Mouse (Mus musculus): Measurements from ENCODE around the gene Gm9195. TPM values are rescaled to one million over a fixed set of nuclear protein-coding genes. Genes with fewer than 3 reads are reported as not detected.

The Gm9195 gene
- not detected in 2 replicates for polyA plus RNA-seq (2012; rRNA removed; ENCODE audit: low replicate concordance)

GRCm38 (mm10) chr14:72491738-72492137 lies at the start of gene Gm9195:
TSS of gene Gm9195 (minus strand) at chr14:72491838.

Other genes starting within 250 kb of the Gm9195 start
- 31.9 and 42.2 TPM in 2 replicates for gene Fndc3a, start 218.2 kb upstream of the Gm9195 start, polyA plus RNA-seq (2012; rRNA removed; ENCODE audit: low replicate concordance)

Data from mammary gland, adult 2 months (tissue).